Mouse (Mus musculus) kidney, postnatal 36 days (tissue): ENCODE results near the gene Adap1.
A peak's percentile ranks its signal among the peaks of the same experiment; 100 is the strongest.

Experiments used
- DNase-seq, 2 experiments: peaks; one replicate each; pipeline ENCODE4 v3.0.0; 2021 to 2022; ENCODE audit warnings: mixed read lengths in 2 of 2

Gene Adap1

GRCm38 (mm10) chr5:139243384-139243783 lies 82.0 kb downstream of the Adap1 start:
- no peak for DNase-seq

GRCm38 (mm10) chr5:139241022-139241761 lies 84.2 kb downstream of the Adap1 start:
- DNase-seq, result no peak

DNA sequence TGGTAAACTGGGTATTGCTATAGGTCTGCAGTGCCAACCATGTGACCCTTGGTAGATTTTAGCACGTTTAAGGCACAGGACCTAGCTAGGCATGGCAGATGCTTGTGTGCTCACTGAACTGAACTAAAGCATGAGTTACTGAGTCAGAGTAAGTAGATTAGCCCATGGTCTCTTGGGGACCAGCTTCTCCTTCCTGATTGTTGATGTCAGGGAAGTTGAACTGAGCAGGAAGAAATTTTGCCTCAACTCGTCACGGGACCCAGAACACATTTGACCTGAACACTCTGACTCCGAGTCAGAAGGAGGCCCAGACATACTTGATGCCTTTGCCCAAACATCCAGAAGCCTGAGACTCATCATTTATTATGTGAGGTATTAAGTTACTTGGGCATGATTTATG lies 88.0 kb downstream of the Adap1 start:
- DNase-seq, result no peak

DNA sequence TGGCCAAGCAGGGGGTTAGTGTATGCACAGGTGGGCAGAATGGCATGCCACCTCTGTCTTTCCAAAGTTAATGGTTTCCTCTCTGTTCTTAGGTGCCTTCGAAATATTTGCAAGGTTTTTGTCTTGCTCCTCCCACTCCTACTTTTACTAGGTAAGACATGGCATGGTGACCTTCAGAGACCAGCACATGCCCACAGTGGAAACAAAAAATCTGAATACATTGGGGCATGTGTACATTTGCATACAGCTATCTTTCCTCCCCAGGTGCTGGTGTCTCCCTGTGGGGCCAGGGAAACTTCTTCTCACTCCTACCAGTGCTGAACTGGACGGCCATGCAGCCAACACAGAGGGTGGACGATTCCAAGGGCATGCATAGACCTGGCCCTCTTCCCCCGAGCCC lies 91.0 kb downstream of the Adap1 start:
- no peak for DNase-seq

GRCm38 (mm10) chr5:139232083-139232482 lies 93.3 kb downstream of the Adap1 start:
- DNase-seq, result no peak

- no peak for DNase-seq
These were observed 95.7 kb downstream of the Adap1 start for GRCm38 (mm10) chr5:139229716-139230115.

GRCm38 (mm10) chr5:139228318-139228717 lies 97.1 kb downstream of the Adap1 start:
- DNase-seq, result no peak

DNA sequence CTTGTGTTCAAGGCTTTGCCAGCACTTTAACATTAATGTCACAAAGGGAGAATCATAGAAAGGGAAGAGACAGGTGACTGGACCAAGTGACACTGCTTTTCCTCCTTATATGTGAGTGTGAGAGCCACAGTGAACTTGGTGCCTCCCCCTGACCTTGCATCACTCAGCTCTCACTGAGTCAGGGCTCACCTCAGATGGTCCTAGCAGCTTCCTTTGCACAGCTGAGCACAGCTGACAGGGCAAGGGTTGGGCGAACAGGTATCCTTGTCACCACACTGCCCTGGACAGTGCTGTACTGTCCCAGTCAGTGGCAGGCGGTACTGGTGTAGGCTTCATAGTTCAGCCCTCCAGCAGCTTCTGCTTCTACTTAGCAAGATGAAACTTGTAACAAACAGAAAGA lies 97.8 kb downstream of the Adap1 start:
- DNase-seq, result no peak

DNA sequence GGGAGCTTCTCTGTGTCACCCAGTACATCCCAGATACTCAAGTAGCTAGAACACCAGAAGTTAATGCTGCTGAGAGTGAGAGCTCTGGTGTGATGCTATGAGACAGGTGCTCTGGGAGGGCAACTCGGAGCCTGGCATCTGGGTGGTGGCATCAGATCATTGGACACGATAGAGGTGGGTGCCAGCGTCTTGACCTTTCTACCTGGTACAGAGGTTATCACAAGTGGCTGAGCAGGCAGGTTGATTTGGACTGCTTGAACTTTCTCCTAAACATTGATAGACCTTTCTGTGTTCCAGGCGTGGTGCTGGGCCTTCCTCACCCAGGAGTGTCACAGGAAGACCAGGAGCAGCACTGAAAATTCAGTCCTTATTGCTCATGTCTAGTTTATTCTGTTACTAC lies 98.2 kb downstream of the Adap1 start:
- peak in 1 of 2 experiments; percentile 25 for DNase-seq

- DNase-seq, result no peak
These were observed 102.1 kb downstream of the Adap1 start for GRCm38 (mm10) chr5:139223331-139223730.
